Mouse (Mus musculus): Measurements from ENCODE around the gene Vmn2r24.
"Not testable (repeated sequence)": the region's sequence is repeated elsewhere in the genome, so short reads cannot be mapped to it uniquely, and the experiment has no call there.

Vmn2r24 gene

GRCm38 (mm10) chr6:123778579-123778978 lies at the start of gene Vmn2r24:
TSS of gene Vmn2r24 (plus strand) at chr6:123778879.
- DNase-seq (ENCODE audit: low spot score): no peak

GRCm38 (mm10) chr6:123770031-123770430 lies 8.6 kb upstream of the Vmn2r24 start:
- DNase-seq (ENCODE audit: low spot score): no peak

- DNase-seq (ENCODE audit: low spot score): no peak
Observed at GRCm38 (mm10) chr6:123784857-123785256, 6.2 kb downstream of the Vmn2r24 start.

DNA sequence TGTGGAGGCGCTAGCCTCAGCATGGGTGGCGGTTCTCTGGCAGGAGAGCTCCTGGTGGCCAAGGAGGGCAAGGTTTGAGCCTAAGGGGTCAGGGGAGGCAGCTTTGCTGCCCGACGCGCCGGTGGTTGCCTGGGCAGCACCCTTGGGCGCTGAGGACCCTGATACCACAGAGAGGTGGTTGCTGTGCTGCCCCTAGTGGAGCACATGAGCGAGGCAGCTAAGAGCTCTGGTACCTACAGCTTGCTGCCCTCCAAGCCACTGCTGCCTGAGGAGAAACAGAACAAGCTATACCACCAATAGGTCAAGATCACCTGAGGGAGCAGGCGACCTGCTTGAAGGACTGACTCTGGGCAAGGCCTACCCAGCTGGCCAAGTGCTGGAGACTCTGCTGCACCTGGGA lies 15.1 kb downstream of the Vmn2r24 start:
- peak; percentile 1 for DNase-seq (ENCODE audit: low spot score)

DNA sequence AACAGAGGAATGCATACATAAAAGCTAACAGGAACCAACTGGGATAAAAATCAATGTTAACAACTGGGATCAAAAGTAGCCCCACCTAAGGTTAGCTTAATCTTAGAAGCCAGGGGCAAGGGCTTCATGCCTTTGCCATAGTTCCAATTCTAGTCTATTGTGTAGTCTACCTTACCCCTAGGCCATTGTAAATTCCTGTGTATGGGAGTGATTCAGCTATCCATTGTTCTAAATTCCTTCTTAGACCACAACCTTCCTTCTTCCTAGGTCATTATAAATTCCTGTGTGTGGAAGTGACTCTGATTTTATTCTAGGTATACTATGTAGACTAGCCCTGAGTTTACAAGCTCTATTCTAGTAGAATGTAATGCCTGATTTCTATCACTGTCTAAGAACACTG lies 31.6 kb downstream of the Vmn2r24 start:
- DNase-seq (ENCODE audit: low spot score): not testable (repeated sequence)

DNA sequence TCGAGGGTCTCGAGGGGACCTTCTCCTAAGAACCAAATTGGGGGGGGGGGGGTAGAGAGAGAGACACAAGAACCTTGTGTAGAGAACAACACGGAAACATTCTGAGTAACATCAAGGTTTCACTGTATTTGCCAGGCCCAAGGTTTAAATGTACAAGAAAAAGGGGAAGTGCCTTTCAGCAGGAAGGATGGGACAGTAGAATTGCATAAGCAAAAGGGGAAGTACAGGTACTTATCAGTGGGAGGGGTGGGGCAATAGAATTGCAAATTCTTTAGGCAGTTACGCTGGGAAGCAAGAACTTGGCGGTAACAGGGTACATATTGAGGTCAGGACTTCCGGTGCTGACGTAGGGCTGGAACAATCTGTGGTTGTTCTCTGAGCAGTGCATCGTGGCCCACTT lies 41.3 kb downstream of the Vmn2r24 start:
- DNase-seq (ENCODE audit: low spot score): no peak

- DNase-seq (ENCODE audit: low spot score): not testable (repeated sequence)
Observed at GRCm38 (mm10) chr6:123853363-123853762, 74.7 kb downstream of the Vmn2r24 start, which contains the start of gene Vmn2r25. TSS of gene Vmn2r25 (minus strand) at chr6:123853463.
